Mouse (Mus musculus): ENCODE measurements around the gene Meltf. TPM values are rescaled to one million over a fixed set of nuclear protein-coding genes. Genes with fewer than 3 reads are reported as not detected.

Gene Meltf
- total and polyA plus RNA-seq, 3 experiments = 0.04 to 0.09 (median 0.07) TPM

- Histone ChIP-seq H3K36me3 (replicated peaks in 1 of 2; ENCODE audit: control insufficient read depth in 1 of 2, insufficient read depth in 1 of 2, low read length in 1 of 2) (no peaks in the 10 kb centered on the region), H3K27ac (ENCODE audit: insufficient read depth, low read depth) (no peak overlapping the region), H3K9ac (ENCODE audit: insufficient read depth, low read depth) (no peak overlapping the region), H3K79me2 (replicated peaks; ENCODE audit: control insufficient read depth, extremely low read depth, insufficient read depth, poor library complexity, severe bottlenecking) (no peaks in the 10 kb centered on the region), H3K4me3 (replicated peaks in 1 of 3; ENCODE audit: low read depth in 2 of 3, low read length in 2 of 3, poor library complexity in 1 of 3) (no peak overlapping the region), H3K27me3 (replicated peaks) (no peaks in the 10 kb centered on the region), H3K4me1 (ENCODE audit: control insufficient read depth in 1 of 2, insufficient read depth in 2 of 2) (peaks cover 23 to 31% of the 10 kb centered on the region in 2 experiments), H3K9me3 (replicated peaks; ENCODE audit: low read length) (no peaks in the 10 kb centered on the region), H3K4me2 (ENCODE audit: insufficient read depth, low read depth, poor library complexity, severe bottlenecking) (no peak overlapping the region)
- DNase-seq (ENCODE audit: extremely low read depth) = no peak
- in situ Hi-C loops (cut with MboI; ENCODE audit: low pct_ligation_motif_present, low pct_unique_long_range_greater_than_20kb, low sequenced_read_pairs) = no loop called here
- TF ChIP-seq CTCF (conservative IDR thresholded peaks at IDR 0.05 in 1 of 2, IDR thresholded peaks at IDR 0.05 in 1 of 2; ENCODE audit: low read depth in 2 of 2, low read length in 2 of 2) (no peak), RAD21 (IDR thresholded peaks at IDR 0.05; ENCODE audit: low read depth, low read length) (no peak), MEF2A (IDR thresholded peaks at IDR 0.05; ENCODE audit: borderline replicate concordance, low read depth, low read length) (no peak), MAX (IDR thresholded peaks at IDR 0.05; ENCODE audit: low read length) (no peak), NRF1 (IDR thresholded peaks at IDR 0.05; ENCODE audit: low read depth, low read length) (no peak), CHD2 (IDR thresholded peaks at IDR 0.05; ENCODE audit: low read length) (no peak), JUN (IDR thresholded peaks at IDR 0.05; ENCODE audit: insufficient read depth, low read depth, low read length) (no peak), ETS1 (conservative IDR thresholded peaks at IDR 0.05; ENCODE audit: low read depth, low read length) (no peak), MXI1 (IDR thresholded peaks at IDR 0.05; ENCODE audit: low read depth, low read length) (no peak)
- dilution Hi-C loops (cut with MboI; ENCODE audit: extremely low pct_ligation_motif_present, extremely low pct_unique_long_range_greater_than_20kb, low sequenced_read_pairs) = no loop called here
These were observed 5.3 kb downstream of the Meltf start for GRCm38 (mm10) chr16:31883902-31884301.

- in situ Hi-C loops (cut with MboI; ENCODE audit: low pct_ligation_motif_present, low pct_unique_long_range_greater_than_20kb, low sequenced_read_pairs) = no loop called here
- Histone ChIP-seq H3K27ac (ENCODE audit: insufficient read depth, low read depth) (no peak overlapping the region), H3K9ac (ENCODE audit: insufficient read depth, low read depth) (no peak overlapping the region), H3K36me3 (replicated peaks in 1 of 2; ENCODE audit: control insufficient read depth in 1 of 2, insufficient read depth in 1 of 2, low read length in 1 of 2) (no peaks in the 10 kb centered on the region), H3K27me3 (replicated peaks) (no peaks in the 10 kb centered on the region), H3K4me2 (ENCODE audit: insufficient read depth, low read depth, poor library complexity, severe bottlenecking) (no peak overlapping the region), H3K79me2 (replicated peaks; ENCODE audit: control insufficient read depth, extremely low read depth, insufficient read depth, poor library complexity, severe bottlenecking) (no peaks in the 10 kb centered on the region), H3K4me3 (replicated peaks in 1 of 3; ENCODE audit: low read depth in 2 of 3, low read length in 2 of 3, poor library complexity in 1 of 3) (no peak overlapping the region), H3K4me1 (ENCODE audit: control insufficient read depth in 1 of 2, insufficient read depth in 2 of 2) (peaks cover 39 to 69% of the 10 kb centered on the region in 2 experiments), H3K9me3 (replicated peaks; ENCODE audit: low read length) (no peaks in the 10 kb centered on the region)
- dilution Hi-C loops (cut with MboI; ENCODE audit: extremely low pct_ligation_motif_present, extremely low pct_unique_long_range_greater_than_20kb, low sequenced_read_pairs) = no loop called here
- DNase-seq (ENCODE audit: extremely low read depth) = no peak
- no peak for TF ChIP-seq MAFK (IDR thresholded peaks at IDR 0.05; ENCODE audit: insufficient replicate concordance, low read length)
- TF ChIP-seq CTCF (conservative IDR thresholded peaks at IDR 0.05 in 1 of 2, IDR thresholded peaks at IDR 0.05 in 1 of 2; ENCODE audit: low read depth in 2 of 2, low read length in 2 of 2) = no peak
- no peak for TF ChIP-seq ZMIZ1 (IDR thresholded peaks at IDR 0.05; ENCODE audit: low read depth, low read length)
- TF ChIP-seq BHLHE40 (IDR thresholded peaks at IDR 0.05; ENCODE audit: low read depth, low read length) = no peak
- no peak for TF ChIP-seq MXI1 (IDR thresholded peaks at IDR 0.05; ENCODE audit: low read depth, low read length)
- no peak for TF ChIP-seq SIN3A (IDR thresholded peaks at IDR 0.05; ENCODE audit: low read length)
- no peak for TF ChIP-seq NELFE (IDR thresholded peaks at IDR 0.05; ENCODE audit: low read depth, low read length)
These were observed 12.3 kb downstream of the Meltf start for GRCm38 (mm10) chr16:31890907-31891306.

All from CH12.LX (cell line).